Mouse (Mus musculus) right cerebral cortex, postnatal 36 days (tissue): ENCODE data around the gene Pcp4.
"Not testable (repeated sequence)": the region's sequence is repeated elsewhere in the genome, so short reads cannot be mapped to it uniquely, and the experiment has no call there.

ENCODE experiments used
- DNase-seq, 2 experiments: peaks; one replicate each; pipeline ENCODE4 v3.0.0; 2022; ENCODE audit warnings: low spot score in 2 of 2, mixed read lengths in 1 of 2

Gene Pcp4

DNA sequence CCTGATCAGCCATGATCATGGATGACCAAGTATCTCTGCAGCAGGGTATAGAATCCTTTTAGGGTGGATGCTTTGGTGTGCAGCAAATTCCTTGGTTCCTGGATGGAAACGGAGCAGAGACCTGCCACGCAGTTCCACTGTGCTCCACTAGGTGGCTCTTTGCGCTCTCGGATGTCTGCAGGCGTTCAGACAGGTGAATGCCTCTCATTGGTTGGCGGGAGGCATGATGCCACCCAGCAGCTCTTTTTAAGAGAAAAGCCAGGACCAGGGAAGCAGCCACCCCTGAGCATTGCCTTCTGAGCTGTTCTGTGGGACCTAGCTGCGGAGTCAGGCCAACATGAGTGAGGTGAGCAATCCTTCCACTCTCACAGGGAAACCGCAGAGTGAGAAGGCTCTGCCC lies at the start of gene Pcp4:
TSS of gene Pcp4 (plus strand) at position 162 of the 400 bp plus-strand sequence.
- peak; percentile 89 to 90 for DNase-seq

DNA sequence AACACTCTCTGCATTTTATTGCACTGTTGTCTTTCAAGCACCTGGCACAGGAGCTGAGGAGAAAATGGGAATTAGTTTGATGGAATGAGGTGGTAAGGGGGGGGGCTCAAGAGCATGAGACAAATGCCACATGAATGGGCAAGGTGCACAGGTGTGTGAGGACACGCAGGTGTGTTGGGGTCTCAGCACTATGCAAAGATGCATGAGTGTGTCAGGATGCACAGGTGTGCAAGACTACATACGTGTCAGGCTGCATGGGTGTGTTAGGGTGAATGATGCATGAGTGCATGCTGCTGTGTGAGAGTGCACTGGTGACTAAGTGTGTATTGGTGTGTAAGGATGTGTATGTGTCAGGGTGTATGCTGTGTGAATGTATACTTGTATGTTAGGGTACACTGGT lies 42.4 kb upstream of the Pcp4 start:
- DNase-seq, result no peak

DNA sequence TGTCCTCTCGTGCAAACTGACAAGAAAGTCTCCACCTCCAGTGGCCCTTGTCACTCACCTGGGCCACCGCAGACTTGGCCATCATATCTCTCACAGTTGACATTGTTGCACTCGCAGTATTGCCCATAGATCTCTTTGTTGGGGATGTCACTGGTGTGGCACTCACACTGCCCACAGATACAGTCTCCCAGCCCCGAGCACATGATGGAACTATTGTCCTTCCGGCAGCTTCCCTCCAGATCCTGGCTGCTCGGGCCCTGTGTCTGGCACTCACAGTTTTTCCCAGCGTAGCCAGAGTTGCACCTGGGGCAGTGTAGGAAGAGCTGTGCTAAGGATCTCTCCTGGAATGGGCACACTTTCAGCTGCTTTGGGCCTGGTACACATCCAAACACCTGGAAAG lies 40.7 kb upstream of the Pcp4 start:
- DNase-seq, result no peak

DNA sequence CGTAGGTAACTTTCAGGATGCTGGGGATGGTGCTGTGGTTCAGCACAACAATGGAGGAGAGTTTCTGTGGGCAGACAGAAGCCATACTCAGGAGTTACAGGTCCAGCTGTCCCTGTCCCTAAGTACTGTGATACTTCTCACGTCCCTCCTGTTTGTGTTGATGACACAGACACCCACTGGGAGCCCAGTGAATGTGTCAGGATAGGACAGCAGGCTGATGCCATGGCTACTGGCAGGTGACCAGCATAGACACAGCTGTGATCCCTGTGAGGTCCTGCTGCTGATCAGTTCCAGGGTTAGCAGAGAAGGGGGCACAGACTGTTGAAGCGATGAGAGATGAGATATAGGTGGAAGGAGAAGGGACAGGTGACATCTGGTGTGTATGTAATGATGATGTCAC lies 38.4 kb upstream of the Pcp4 start:
- DNase-seq, result no peak

DNA sequence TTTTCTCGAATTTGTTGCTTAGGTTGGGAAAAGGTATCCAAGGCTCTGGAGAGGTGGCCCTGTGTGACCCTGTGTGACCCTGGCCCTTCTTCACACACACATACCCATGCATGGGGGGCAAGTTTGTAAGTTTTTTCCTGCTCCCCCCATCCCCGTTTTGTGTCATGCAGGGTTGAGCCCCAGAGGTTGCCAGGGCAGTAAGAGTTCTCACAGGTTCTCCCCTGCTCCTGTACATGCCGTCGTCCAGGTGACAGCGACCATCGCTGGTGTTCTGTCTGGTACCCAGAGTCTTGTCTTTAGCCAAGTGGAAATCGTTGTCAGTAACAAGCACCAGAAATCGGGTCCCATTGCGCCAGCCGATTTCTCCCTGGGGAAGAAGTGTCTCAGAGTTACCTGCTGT lies 34.1 kb upstream of the Pcp4 start:
- no peak for DNase-seq

DNA sequence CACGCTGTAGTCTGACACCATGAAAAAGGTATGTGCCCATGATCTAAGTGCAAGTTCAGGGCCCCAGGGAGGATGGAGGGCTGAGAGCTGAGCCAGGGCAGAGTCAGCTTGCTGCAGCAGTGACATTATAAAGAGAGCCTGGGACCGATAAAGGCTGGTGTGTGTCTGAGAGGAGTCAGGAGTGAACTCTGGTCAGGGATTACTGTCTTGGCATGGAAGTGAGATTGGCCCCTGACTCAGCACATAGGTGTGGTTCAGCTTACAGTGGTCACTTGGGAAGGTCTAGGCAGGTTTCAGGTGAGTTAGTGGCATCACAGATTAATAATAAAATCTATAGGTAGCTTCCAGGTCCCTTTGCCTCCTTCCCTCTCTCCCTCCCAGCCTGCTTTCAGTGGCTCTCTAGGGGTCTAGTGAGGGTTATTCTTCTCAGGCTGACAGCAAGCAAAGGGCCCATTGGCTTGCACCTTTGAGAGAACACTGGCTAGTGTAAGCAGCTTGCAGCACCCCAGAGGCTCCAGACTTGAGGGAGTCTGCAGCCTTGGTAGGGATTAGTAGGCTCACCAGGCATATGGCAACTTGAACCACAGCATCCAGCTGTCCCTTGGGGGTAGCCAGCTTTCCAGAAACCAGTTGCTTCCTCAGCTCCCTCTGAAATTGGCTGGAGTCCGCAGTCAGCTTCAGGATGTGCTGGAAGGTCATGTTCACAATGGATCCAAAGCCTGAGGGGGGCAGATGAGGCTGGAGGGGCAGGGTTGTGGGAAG lies 33.2 kb upstream of the Pcp4 start:
- no peak for DNase-seq

DNA sequence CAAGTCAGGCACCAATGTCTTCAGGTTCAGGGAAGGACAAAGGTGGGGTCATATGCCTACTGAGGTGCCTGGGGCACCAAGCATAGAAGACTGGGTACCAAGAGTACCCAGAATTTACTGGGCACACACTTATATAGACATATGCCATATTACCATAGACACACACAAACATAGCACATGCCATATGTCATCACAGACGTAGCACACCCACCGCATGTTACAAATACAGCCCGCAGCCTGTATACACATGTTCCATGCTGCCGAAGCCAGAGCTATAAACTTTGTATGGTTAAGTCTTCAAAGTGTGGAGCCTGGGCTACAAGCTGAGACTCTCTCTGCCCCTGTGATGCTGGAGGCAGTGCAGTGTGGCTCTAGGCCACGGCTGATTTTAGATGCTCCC lies 28.5 kb upstream of the Pcp4 start:
- DNase-seq, result no peak

DNA sequence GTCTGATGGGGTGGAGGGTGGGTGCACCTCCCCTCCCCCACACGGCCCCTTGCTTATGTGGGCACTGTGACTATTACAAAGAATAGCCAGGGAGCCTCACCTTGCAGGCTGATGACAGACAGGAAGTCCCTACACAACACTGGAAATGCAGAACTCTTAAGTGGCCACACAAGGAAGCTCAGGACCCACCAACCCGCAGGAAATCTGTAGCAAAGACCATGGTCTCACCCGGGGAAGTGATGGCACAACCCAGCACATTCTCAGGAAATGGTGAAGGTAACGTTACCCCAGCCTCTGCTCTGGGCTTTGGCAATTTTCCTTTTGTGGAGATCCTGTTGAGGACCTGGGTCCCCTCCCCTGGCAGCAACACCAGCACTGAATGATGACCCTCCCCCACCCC lies 27.7 kb upstream of the Pcp4 start:
- no peak for DNase-seq

DNA sequence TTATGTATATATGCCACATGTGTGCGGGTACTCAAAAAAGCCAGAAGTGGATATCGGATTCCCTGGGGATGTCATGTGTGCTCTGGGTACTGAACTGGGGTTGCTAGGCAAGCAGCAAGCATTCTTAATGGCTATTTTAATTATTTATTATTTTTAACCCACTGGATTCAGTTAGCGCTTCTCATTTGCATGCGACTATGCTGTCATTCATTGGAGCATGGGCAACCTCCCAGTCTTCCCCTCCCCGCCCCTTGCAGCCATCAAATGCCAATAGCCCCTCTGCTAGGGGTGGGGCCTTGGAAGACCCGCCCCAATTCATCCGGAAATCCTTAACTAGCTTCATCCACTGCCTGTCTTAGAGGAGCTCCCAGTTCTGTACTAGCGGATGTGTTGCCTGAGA lies 26.5 kb upstream of the Pcp4 start:
- DNase-seq, result no peak

DNA sequence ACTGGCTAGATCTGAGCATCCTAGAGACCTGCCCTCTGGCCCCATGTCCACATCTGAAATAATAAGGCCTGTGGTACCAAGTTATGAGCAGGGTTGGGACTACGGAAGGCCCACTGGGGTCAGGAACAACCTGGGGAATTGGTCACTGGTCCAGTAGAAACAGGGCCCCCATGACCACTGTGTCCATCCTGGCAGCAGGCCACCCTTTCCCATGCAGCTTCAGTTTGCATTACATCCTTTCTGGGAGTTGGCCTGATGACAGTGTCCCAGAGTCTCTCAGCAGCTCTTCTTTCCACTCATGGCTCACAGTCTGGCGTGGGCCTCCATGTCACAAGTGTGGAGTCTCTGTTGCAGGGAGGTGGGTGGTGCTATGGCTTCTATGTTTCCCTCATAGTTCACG lies 25.6 kb upstream of the Pcp4 start:
- no peak for DNase-seq

DNA sequence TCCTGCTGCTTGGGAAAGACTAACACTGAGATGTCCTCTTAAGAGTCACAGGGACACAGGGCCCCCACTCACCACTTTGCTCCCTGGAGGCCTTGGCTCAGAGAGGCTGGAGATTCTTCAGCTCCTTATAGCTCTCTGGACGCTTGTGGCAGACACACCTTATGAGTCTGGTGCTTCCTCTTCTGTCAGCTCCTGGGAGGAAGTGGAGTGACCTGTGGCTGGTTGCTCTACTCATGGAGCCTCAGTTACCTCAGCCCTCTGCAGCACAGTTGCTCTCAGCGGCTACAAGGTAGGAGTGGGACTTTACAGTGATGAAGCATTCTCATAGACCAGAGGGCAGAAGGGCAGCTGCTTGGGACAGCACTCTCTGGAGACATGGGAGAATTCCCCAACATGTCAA lies 23.9 kb upstream of the Pcp4 start, which contains the start of gene Itgb2l:
TSS of gene Itgb2l (minus strand) at position 152 of the 400 bp plus-strand sequence.
- no peak for DNase-seq

DNA sequence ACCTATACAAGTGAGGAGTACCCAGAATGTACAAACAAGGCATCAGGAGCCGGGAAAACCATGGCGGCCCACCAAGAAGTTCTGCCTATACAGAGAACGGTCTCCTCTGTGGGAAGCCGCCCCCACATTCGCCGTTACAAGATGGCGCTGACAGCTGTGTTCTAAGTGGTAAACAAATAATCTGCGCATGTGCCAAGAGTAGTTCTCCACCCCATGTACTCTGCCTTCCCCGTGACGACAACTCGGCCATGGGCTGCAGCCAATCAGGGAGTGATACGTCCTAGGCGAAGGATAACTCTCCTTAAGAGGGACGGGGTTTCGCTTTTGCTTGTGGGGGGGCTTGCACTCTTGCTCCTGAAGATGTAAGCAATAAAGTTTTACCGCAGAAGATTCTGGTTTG lies 16.5 kb upstream of the Pcp4 start:
- not testable (repeated sequence) for DNase-seq

DNA sequence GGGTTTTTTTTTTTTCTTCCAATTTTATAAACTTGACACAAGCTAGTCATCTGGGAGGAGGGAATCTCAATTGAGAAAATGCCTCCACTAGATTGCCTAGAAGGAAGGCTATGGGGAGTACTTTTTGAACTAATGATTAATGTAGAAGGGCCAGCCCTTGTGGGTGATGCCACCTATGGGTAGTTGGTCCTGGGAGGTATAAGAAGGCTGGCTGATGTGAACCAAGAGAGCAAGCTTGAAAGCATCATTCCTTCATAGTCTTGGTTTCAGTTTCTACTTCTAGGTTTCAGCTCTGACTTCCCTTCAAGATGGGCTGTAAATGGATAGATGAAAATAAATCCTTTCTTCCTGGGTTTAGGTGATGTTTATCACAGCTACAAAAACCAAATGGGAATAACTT lies 13.3 kb upstream of the Pcp4 start:
- DNase-seq, result no peak

DNA sequence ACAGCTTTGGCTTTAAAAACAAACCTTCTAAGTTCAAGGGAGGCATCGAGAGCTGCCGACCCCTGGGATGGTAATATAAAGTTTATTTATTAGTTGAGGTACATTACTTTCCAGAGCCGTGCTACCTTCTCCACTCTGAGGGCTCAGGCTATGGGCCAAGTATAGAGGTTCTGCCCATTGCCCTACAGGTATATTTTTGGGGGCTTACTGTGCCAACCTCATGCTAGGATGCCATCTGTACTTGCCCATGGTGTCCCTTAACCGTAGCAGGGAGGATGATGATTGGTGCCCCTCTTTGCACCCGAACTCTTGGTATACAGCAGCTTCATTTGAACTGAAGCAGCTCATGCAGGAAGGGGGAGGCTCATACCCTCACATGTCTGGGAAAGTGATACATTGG lies 9.8 kb upstream of the Pcp4 start:
- DNase-seq, result no peak

DNA sequence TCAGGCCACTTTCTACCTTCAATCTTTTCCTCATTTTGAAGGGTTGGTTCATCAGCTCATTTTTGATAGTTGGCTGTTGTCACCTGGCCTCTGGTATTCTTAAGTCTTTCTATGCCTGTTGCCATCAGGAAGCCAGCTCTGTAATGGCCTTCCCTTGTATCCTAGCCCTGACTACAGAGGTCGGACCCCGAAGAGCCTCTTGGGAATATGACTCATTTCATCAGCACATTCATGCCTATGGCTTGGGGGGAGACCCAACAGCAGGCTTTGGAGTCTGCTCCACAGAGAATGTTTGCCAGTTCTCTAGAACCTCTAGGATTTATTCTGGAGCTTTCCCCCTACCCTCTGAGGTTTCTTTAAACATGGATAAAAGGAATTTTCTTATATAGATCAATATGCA lies 8.1 kb upstream of the Pcp4 start:
- DNase-seq, result no peak

DNA sequence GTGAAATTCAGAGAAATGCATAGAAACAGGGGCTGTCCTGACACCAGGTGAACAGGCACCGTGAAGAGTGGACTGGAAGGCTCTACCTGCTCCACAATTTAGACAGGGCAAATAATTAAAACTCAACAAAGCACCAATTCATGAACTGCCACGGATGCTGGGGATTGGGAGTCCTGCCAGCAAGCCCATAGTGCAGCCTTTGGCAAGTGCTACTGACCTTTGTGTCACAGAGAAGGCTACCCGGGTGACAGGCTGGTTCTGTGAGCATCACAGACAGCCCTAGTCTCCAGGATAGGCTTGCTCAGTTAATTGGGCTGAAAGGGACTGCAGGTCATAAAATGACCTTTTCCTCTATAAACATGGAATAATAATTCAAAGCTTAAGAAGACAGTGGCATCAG lies 6.6 kb upstream of the Pcp4 start:
- no peak for DNase-seq

DNA sequence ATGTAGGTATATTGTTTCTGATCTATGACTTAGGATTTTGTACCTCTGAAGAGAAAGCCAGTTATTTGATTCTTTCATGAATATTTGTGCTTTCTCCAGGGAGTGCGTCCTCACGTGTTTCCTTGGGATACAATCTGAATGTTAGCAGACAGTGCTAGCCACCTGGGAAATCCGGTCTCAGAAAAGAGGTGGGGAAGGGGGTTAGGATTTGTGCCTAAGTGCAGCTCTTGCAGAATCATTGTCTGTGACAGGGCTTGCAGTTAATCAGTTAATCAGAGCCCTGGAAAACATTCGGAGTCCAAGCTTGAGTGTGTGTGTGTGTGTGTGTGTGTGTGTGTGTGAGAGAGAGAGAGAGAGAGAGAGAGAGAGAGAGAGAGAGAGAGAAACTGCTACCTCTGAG lies 605 bp downstream of the Pcp4 start:
- DNase-seq, result no peak

DNA sequence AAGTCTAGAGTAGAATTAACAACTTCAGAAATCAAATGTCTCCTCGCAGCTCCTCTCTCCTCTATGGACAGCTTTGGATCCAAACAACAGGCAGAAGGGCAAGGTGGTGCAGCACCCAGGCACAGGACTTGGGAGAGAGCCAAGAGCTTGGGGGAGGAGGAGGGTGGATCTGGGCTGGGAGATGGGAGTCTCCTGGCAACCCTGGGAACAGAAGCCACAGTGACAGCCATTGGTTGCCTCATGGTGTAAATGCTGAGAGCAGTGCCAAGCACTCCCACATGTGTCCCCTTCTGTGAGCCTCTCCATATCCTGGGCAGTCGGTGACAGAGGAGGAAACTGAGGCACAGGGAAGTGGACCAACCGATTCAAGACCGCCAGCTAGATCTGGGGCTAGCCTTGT lies 1.3 kb downstream of the Pcp4 start:
- DNase-seq, result peak; percentile 43 to 57

DNA sequence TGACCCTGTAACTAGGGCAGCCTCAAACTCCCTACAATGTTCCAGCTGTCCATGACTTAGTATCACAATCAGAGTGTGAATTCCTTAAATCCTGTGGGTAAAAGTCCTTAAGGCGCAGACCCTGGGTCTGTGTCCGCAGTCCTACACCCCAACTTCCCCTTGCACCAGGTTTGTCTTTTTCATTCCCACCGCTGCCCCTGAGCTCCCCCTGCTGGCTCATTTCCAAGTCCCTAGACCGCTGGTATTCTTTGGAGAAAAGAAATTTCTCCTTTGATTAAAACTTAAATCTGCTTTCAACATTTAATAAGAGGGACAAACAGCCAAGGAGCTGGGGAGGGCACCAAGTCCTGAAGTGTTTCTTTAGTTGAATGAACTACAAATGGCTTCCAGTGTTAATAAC lies 2.2 kb downstream of the Pcp4 start:
- no peak for DNase-seq

DNA sequence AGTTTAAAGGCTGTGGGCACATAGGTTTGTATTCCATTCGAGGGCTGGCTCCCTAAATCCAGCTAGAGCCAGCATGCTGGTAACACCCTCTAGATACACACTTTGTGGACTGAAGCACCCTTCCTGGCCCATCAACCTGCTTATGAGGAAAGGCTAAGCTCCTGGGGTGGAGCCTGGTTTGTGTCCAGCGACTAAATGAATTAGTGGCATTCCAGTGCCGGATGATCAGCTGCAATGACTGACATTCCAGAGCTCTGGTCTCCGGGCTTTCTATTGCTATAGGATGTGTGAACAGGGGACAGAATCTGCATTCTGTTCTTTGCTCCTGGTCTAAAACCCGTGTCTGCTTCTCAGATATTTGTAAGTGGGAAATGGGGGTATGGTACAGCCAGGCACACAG lies 5.0 kb downstream of the Pcp4 start:
- DNase-seq, result no peak

DNA sequence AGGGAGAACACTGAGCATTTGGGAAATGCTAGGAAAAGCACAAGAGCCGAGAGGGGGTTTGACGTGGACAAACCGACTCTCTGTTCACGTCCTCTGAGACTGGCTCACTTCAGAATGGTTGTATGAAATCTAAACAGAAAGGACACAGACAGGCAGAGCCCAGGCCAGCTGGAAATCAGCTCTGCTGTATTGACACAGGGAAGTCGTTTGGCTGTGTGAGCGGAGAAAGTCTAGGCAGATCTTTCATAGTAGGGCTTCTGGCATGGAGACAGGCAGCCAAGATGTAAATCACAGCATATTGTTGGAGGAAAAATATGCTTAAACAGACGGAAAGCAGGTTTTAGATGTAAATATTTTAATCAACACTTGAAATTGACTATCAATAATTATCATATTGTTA lies 5.4 kb downstream of the Pcp4 start:
- DNase-seq, result no peak

DNA sequence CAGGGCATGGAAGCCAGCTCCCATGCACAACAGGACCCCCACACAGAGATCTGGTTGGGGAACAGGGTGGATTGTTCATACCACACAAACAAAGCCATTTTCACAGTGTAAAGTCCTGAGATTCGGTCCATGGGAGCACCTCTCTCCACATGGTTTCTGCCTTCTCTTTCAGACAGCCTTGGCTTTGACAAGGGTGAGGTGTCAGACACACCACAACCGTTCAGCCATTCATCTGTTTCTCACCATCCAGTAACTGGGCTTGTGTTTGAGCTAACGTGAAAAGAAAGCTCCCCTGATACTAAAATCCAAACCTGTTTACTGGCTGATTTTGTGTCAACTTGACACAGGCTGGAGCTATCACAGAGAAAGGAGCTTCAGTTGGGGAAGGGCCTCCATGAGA lies 6.8 kb downstream of the Pcp4 start:
- no peak for DNase-seq

DNA sequence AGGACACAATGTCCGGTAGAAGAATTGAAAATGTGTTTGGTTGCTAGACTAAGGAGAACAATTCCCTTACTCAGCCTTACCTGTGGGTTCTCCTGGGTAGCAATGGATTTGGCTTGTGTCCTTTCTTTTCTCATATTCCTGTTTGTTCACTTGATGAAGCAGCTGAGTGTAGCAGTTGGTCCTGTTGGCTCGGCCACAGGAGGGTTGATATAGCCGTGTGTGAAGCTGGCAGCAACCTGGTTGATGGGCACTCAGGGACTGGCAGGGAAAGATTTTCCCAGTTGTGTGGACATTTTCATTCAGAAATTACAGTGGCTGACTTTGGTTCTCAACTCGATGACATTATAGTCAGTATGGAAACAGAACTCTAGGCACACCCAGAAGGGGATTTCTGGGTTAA lies 14.4 kb downstream of the Pcp4 start:
- no peak for DNase-seq

DNA sequence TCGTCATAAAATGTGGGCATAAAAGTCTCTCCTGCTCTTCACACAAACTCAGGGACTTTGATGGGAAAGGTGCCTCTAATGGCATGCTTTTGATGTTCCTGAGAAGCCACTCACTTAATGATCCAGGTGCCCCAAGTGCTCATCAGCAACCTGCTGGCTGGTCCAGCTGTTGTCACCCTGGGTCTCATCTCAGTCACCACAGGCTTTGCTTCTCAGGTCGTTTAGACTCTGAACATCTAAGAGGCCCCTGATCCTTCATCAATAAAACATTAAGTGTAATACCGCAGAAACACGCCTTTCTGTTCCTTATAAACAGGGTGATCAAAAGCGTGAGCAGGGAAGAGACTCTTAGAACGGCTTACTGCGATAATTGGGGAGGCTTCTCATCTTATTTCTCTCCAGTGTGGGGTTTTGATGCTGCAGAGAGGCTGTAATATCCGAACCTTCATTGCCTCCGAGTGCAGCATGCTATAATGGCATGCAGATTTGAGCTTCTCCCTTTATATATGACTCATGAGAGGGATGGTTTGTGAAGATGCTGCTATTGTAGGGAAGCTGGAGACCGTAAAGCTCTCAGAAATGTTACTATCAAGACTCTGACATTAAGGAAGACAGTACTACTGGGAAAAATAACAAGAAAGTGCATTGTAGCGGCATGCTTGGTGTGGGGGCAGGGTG lies 19.7 kb downstream of the Pcp4 start:
- DNase-seq, result no peak
